Mouse (Mus musculus): ENCODE measurements at regions not wholly inside any gene's neighbourhood (a gene's known extent, or its start where the extent isn't known, plus 50 kb on each side); places are given as distances from the start of the nearest gene placed in this dataset.

DNA sequence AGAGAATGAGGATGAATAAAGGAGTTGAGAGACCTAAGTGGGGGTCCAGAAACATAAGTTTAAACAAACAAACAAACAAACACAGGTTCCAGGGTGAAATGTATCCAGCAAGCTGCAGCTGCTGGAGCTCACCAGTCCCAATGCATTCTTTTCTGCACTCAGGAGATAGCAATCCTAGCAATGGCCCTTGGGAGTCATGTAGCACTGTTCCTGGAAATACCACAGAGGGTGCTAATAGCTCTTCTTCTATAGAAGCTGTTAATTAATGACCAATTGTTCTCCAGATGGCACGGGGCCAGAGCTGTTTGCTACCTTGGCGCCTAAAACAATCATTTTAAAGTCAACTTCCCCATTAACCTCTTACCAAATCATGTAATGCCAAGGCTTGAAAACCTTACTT, 622.8 kb upstream of the Nrsn1 start:
- Histone ChIP-seq H3K27ac (ENCODE audit: control insufficient read depth, low read depth, low read length) (no peak overlapping the region), H3K4me3 (ENCODE audit: control insufficient read depth in 1 of 2, insufficient read depth in 1 of 2, low read depth in 2 of 2, low read length in 2 of 2) (no peak overlapping the region), H3K27me3 (ENCODE audit: control insufficient read depth in 1 of 2, insufficient read depth in 2 of 2, low read length in 2 of 2) (no peaks in the 10 kb centered on the region), H3K79me2 (ENCODE audit: control insufficient read depth, insufficient read depth, low read length, poor library complexity) (no peaks in the 10 kb centered on the region), H3K9me3 (replicated peaks; ENCODE audit: insufficient read depth, low read length) (no peaks in the 10 kb centered on the region), H3K36me3 (ENCODE audit: control insufficient read depth in 1 of 2, insufficient read depth in 2 of 2, low read length in 2 of 2) (no peaks in the 10 kb centered on the region), H3K4me1 (ENCODE audit: control insufficient read depth in 1 of 2, insufficient read depth in 2 of 2, low read length in 2 of 2) (no peaks in the 10 kb centered on the region), H3K9ac (ENCODE audit: control insufficient read depth, low read depth, low read length, poor library complexity, severe bottlenecking) (no peak overlapping the region)
- DNase-seq (ENCODE audit: low read depth, low spot score) = no peak
- TF ChIP-seq HCFC1 (IDR thresholded peaks at IDR 0.05; ENCODE audit: low read depth, low read length) = no peak
- no peak for TF ChIP-seq RCOR1 (IDR thresholded peaks at IDR 0.05; ENCODE audit: low read depth, low read length)
- TF ChIP-seq ZMIZ1 (IDR thresholded peaks at IDR 0.05; ENCODE audit: low read depth, low read length) = no peak
- TF ChIP-seq TCF12 (IDR thresholded peaks at IDR 0.05; ENCODE audit: low read depth, low read length) = no peak
- no peak for TF ChIP-seq ZKSCAN1 (IDR thresholded peaks at IDR 0.05; ENCODE audit: low read depth, low read length)
- no peak for TF ChIP-seq E2F4 (IDR thresholded peaks at IDR 0.05; ENCODE audit: borderline replicate concordance, low read depth, low read length)
- TF ChIP-seq SMC3 (IDR thresholded peaks at IDR 0.05; ENCODE audit: low read depth, low read length) = no peak
- TF ChIP-seq TBP (IDR thresholded peaks at IDR 0.05; ENCODE audit: low read depth, low read length) = no peak
- no peak for TF ChIP-seq EP300 (IDR thresholded peaks at IDR 0.05; ENCODE audit: low read depth in 1 of 2, low read length in 2 of 2)
- TF ChIP-seq UBTF (IDR thresholded peaks at IDR 0.05; ENCODE audit: borderline replicate concordance, insufficient read depth, low read depth, low read length) = no peak
- no peak for TF ChIP-seq KAT2A (conservative IDR thresholded peaks at IDR 0.05; ENCODE audit: low read depth, low read length)
- no peak for TF ChIP-seq SIN3A (IDR thresholded peaks at IDR 0.05; ENCODE audit: low read length)
- no peak for TF ChIP-seq CHD2 (IDR thresholded peaks at IDR 0.05; ENCODE audit: low read length)
- TF ChIP-seq MAFK (IDR thresholded peaks at IDR 0.05; ENCODE audit: borderline replicate concordance, low read depth, low read length) = no peak
- no peak for TF ChIP-seq CTCF (IDR thresholded peaks at IDR 0.05 in 2 of 3, conservative IDR thresholded peaks at IDR 0.05 in 1 of 3; ENCODE audit: control insufficient read depth in 1 of 3, insufficient read depth in 1 of 3, low read depth in 2 of 3, low read length in 3 of 3, poor library complexity in 1 of 3, severe bottlenecking in 1 of 3)

DNA sequence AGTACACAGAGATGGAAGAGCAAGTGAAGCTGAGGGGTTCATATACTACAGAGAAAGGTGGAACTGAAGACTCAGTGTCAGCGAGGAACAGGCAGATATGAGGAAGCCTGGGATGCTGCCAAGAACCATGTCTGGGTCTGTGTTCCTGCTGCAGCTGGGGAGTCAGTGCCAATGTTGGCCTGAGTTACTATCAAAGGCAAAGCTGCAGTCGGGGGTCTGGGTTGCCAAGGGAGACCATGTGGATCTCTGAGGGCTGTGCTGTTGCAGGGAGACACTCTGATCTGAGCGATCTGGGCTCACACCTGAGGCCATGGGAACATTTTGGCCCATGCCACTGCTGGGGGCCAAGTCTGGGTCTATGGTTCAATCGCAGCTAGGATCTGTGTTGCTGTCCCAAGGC, 612.5 kb upstream of the Nrsn1 start:
- Histone ChIP-seq H3K4me3 (ENCODE audit: control insufficient read depth in 1 of 2, insufficient read depth in 1 of 2, low read depth in 2 of 2, low read length in 2 of 2) (no peak overlapping the region), H3K79me2 (ENCODE audit: control insufficient read depth, insufficient read depth, low read length, poor library complexity) (no peaks in the 10 kb centered on the region)

DNA sequence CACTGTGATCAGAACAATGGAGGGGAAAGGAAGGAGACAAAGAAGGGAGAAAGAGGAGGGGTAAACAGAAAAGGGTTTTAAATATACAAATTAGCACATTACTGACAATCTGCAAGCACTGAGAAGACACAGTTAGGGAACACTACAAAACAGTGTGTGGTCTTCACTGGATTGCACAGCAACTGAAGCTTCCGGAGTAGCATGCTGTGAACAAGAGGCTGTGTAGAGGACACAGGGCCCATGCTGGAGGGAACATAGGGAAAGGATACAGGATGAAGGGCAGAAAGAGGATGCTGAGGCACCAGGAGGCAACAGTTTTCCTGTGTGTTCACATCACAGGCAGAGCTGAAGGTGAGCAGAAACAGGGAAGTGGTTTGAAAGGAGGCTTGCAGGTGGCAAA, 598.6 kb upstream of the Nrsn1 start:
- H3K36me3 ChIP-seq (ENCODE audit: control insufficient read depth in 1 of 2, insufficient read depth in 2 of 2, low read length in 2 of 2) = no peaks in the 10 kb centered on the region
- no peaks in the 10 kb centered on the region for H3K4me1 ChIP-seq (ENCODE audit: control insufficient read depth in 1 of 2, insufficient read depth in 2 of 2, low read length in 2 of 2)
- H3K27ac ChIP-seq (ENCODE audit: control insufficient read depth, low read depth, low read length) = no peak overlapping the region
- no peak overlapping the region for H3K9ac ChIP-seq (ENCODE audit: control insufficient read depth, low read depth, low read length, poor library complexity, severe bottlenecking)
- H3K4me3 ChIP-seq (ENCODE audit: control insufficient read depth in 1 of 2, insufficient read depth in 1 of 2, low read depth in 2 of 2, low read length in 2 of 2) = no peak overlapping the region
- TF ChIP-seq MXI1 (IDR thresholded peaks at IDR 0.05; ENCODE audit: low read depth, low read length) (no peak), MAX (IDR thresholded peaks at IDR 0.05; ENCODE audit: low read length) (no peak)
- no peaks in the 10 kb centered on the region for H3K27me3 ChIP-seq (ENCODE audit: control insufficient read depth in 1 of 2, insufficient read depth in 2 of 2, low read length in 2 of 2)
- DNase-seq (ENCODE audit: low read depth, low spot score) = no peak
- no peaks in the 10 kb centered on the region for H3K79me2 ChIP-seq (ENCODE audit: control insufficient read depth, insufficient read depth, low read length, poor library complexity)
- no peaks in the 10 kb centered on the region for H3K9me3 ChIP-seq (replicated peaks; ENCODE audit: insufficient read depth, low read length)

More for the DNA sequence above, 612.5 kb upstream of the Nrsn1 start:
- no peak for DNase-seq (ENCODE audit: low read depth, low spot score)
- TF ChIP-seq CTCF (IDR thresholded peaks at IDR 0.05 in 2 of 3, conservative IDR thresholded peaks at IDR 0.05 in 1 of 3; ENCODE audit: control insufficient read depth in 1 of 3, insufficient read depth in 1 of 3, low read depth in 2 of 3, low read length in 3 of 3, poor library complexity in 1 of 3, severe bottlenecking in 1 of 3) (no peak), MYB (IDR thresholded peaks at IDR 0.05; ENCODE audit: low read depth, low read length) (no peak)
- H3K9ac ChIP-seq (ENCODE audit: control insufficient read depth, low read depth, low read length, poor library complexity, severe bottlenecking) = no peak overlapping the region
- no peak overlapping the region for H3K27ac ChIP-seq (ENCODE audit: control insufficient read depth, low read depth, low read length)
- no peaks in the 10 kb centered on the region for H3K9me3 ChIP-seq (replicated peaks; ENCODE audit: insufficient read depth, low read length)
- no peaks in the 10 kb centered on the region for H3K4me1 ChIP-seq (ENCODE audit: control insufficient read depth in 1 of 2, insufficient read depth in 2 of 2, low read length in 2 of 2)
- H3K27me3 ChIP-seq (ENCODE audit: control insufficient read depth in 1 of 2, insufficient read depth in 2 of 2, low read length in 2 of 2) = no peaks in the 10 kb centered on the region
- H3K36me3 ChIP-seq (ENCODE audit: control insufficient read depth in 1 of 2, insufficient read depth in 2 of 2, low read length in 2 of 2) = no peaks in the 10 kb centered on the region

Measured in MEL (cell line).